Mouse (Mus musculus) yolk sac, embryonic 10.5 days (tissue): ENCODE measurements at regions not wholly inside any gene's neighbourhood (a gene's known extent, or its start where the extent isn't known, plus 50 kb on each side); places are given as distances from the start of the nearest gene placed in this dataset.
A peak's percentile ranks its signal among the peaks of the same experiment; 100 is the strongest.

Experiments used
- DNase-seq: peaks from one replicate; pipeline ENCODE4 v3.0.0-alpha.2; 2017; ENCODE audit warnings: low spot score

- no peak for DNase-seq
Measured at GRCm38 (mm10) chr10:66433490-66433889, 662.4 kb upstream of the Jmjd1c start.

DNA sequence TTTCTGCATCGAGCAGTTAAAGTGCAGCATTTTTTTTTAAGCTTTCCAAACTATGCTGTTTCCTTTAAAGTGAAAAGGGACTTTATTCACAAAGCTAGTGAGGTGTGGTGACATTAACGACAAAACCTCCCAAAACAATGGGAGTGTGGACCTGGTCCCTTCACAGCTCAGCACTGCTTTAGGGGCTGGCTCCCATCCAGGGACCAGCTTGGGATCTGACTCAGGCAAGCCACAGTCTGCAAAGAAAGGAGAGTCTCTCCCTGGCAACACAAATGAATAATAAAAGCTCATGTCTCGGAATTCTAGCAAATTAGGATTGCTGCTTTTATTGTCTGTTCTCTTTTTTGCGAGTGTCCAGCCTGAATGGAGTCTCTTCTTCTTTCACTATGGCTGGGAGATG is 625.2 kb upstream of the Jmjd1c start:
- DNase-seq = no peak

GRCm38 (mm10) chr10:66472038-66472437 is 623.9 kb upstream of the Jmjd1c start:
- no peak for DNase-seq

- no peak for DNase-seq
Measured at GRCm38 (mm10) chr10:66475187-66475735, 620.7 kb upstream of the Jmjd1c start.

DNA sequence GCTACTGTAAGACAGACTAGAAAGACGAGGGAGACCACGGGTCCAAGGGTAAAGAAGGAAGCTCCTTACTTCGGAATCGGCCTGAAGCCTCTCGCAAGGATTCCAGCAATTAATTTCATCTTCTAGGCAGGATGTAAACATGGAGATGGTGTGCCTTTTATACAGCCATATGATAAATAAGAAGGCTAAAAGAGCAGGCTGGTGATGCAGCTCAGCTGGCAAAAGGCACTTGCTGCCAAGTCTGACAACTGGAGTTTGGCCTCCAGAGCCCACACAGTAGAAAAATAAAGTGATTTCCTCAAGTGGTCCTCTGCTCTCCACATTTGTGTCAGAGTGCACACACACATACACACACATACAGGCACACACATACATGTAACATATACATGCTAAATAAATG is 605.1 kb upstream of the Jmjd1c start:
- no peak for DNase-seq

DNA sequence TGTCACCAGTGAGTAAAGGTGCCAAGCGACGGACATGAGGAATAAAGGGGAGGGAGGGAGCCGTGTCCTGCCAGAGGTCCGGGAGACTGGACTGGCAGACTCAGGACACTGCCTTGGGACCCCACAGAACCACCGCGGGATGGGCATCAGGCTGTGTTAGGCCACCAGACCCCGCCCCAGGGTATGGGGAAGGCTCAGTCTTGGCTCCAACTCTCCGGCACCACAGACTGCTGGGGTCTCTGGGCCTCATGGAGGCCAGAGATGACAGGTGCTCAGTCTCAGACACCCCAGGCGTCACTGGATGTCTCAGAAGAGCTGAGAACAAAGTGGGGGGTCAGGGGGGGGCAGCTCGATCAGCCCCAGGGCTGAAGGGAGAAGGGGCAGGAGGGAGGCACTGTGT is 604.1 kb upstream of the Jmjd1c start:
- no peak for DNase-seq

DNA sequence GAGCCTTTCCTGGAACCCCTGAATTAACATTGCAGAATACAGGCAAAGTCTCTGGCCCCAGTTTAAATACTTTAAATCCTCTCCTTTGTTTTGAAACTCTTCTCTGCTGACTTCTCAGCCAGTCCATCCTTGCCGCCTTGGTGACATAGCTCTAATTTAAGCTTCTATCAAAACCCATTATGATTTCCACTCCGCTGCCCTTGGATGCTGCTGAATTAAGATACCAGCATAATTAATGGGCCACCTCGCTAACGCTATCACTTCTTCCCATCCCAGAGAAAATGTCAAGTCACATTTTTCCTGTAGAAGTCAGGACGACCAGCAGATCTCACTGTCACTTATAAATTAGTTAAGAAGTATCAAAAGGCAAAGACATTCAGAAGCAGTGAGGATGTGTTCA is 556.1 kb upstream of the Jmjd1c start:
- no peak for DNase-seq

DNA sequence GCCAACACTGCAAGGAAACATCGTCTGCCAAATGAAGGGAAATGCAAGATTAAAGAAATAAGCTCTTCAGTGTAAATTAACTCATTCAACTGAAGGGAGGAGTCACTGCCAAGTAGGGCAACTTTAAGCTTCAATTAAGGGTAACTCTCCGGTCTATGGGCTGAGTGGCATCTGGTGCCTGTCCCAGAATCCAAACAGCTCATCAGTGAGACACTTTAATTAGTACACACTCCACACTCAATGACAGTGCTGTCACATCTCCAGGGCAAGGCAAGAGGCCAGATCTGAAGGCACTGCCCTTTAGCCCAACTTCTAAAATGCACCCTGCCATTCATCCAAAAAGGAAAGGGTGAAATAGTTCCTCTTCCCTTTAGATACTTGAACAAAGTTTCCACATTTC is 549.3 kb upstream of the Jmjd1c start:
- DNase-seq = no peak

GRCm38 (mm10) chr10:66547660-66548059 is 548.3 kb upstream of the Jmjd1c start:
- no peak for DNase-seq

- no peak for DNase-seq
Measured at GRCm38 (mm10) chr10:66548073-66548472, 547.9 kb upstream of the Jmjd1c start.

- DNase-seq = no peak
Measured at GRCm38 (mm10) chr10:66552919-66553318, 543.0 kb upstream of the Jmjd1c start.

DNA sequence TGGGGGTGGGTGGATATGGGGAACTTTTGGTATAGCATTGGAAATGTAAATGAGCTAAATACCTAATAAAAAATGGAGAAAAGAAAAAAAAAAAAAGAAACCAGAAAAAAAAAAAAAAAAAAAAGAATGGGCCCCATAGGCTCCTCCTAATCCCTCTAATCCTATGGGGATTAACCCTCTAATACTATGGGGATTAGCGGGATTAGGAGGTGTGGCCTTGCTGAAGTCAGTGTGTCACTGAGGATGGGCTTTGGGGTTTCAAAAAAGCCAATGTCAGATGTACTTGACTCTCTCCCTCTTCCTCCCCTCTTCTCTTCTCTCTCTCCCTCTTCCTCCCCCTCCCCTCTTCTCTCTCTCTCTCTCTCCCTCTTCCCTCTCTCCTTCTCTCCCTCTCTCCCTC is 541.7 kb upstream of the Jmjd1c start:
- DNase-seq = no peak

- no peak for DNase-seq
Measured at GRCm38 (mm10) chr10:66558097-66558840, 537.7 kb upstream of the Jmjd1c start.

GRCm38 (mm10) chr10:66565374-66565773 is 530.6 kb upstream of the Jmjd1c start:
- no peak for DNase-seq

GRCm38 (mm10) chr10:66574846-66575535 is 520.9 kb upstream of the Jmjd1c start:
- DNase-seq = no peak

DNA sequence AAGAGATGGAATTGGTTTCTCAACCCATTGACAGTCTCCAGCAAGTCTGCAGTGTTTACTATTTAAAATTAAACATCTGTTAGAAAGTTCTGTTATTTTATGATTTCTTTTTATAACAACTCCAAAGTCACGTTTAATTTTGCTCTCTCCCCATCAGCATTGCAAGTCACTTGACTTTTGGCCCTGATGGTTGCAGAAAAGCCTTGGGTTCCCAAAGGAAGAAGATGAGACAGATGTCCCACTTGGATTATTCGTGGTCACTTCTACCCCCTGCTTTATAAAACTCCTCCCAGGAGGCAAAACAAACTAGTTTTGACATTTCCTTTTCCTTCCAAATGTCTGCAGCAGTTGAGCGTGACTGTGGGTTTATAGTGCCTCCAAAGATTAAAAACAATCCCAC is 502.9 kb upstream of the Jmjd1c start:
- no peak for DNase-seq

DNA sequence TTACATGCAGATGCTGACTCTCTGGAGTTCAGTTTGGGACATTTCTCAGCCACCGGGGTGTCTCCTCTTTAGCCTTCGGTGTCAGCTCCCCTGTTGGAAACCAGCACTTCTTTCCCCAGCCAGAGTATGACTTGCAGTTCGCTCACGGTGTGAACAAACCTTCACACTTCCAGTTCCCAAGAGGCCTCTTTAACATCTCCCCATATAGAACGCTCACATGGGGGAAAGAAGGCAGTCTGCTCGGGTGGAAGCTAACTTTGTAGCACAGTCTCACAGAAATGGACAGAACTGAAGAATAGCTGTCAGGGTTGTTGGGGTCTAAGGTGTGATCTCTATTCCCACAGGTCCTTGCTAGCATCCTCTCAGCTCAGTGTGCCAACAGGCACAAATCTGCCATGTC is 502.4 kb upstream of the Jmjd1c start:
- no peak for DNase-seq

GRCm38 (mm10) chr10:66597952-66598351 is 498.0 kb upstream of the Jmjd1c start:
- DNase-seq = no peak

- DNase-seq = no peak
Measured at GRCm38 (mm10) chr10:66607141-66607540, 488.8 kb upstream of the Jmjd1c start.

- peak; percentile 57 for DNase-seq
Measured at GRCm38 (mm10) chr10:66616280-66616679, 479.6 kb upstream of the Jmjd1c start.

DNA sequence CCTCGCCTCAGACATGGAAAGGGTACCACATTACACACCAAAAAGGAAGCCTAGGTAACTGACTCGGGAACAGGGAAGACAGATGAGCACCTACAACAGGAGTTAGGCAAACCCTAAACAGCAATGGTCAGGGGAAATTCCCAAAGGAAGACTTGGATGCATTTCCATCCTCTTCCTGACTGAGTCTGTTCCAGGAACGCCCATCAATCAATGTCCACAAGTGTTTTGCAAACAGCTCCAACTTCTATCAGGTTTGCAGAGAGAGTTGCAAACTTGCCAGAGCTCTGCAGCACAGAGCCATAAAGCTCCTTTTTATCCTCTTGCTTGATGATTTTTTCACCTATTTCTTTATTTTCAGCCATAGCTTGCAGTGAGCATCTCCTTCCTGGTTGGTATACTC is 464.9 kb upstream of the Jmjd1c start:
- no peak for DNase-seq

DNA sequence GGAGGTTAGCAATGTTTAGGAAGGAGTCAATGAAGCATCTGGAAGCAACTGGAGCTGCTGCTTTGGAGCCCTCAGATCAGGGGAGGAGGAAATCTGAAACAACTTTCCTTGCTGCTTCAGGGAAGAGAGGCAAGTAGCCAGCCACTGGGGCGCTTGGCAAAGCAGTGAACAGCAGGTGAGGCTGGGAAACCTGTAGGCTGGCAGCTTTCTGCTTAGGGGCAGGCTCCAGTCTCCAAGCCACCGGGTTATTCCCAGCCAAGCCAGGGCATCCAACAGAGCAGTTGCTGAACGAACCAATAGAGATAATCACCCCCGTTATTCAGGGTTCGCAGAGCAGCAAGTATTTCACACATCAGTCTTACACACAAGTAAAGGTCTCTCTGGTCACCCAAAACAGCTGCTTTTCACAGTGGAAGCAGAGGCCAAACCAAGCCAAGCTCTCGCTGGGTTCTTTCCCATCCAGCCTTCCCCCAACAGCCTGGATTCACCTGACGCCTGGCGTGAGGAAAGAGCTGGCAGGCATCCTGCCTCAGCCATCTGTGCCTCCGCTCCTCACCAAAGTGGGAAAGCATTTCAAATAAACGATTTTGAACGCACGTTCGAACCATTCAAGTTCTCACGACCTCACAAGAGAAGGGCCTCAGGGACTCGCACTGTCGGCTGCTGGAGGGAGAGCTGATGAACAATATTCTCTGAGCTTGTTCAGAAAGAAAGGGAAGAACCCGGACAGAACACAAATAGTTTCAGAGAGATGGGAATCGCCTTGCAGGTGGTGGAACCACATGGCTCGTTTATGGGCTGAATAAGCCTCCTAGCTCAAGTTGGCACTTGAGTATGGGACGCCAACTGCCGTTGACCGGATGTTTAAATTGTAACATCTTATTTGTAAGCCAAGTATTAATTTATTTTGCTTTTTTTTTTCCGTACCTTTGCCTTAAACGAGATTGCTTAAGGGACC is 454.8 kb upstream of the Jmjd1c start:
- no peak for DNase-seq
